Mouse (Mus musculus): ENCODE measurements around the gene Stk10. TPM values are rescaled to one million over a fixed set of nuclear protein-coding genes. Genes with fewer than 3 reads are reported as not detected.

The Stk10 gene
- polyA plus RNA-seq, 1 experiment from 2014 or later, result 3.4 TPM

- H3K4me2 ChIP-seq (replicated peaks; ENCODE audit: low read depth, low read length), result no peak overlapping the region
- H3K4me1 ChIP-seq (ENCODE audit: control insufficient read depth, insufficient read depth, low read length), result peaks cover 36% of the 10 kb centered on the region
- no peak overlapping the region for H3K27ac ChIP-seq (ENCODE audit: low read length)
- H3K9ac ChIP-seq (replicated peaks; ENCODE audit: low read depth, low read length), result no peak overlapping the region
- no peak for ATAC-seq (ENCODE audit: insufficient number of reproducible peaks, insufficient read depth, low FRiP score, low read depth)
- H3K4me3 ChIP-seq (ENCODE audit: low read depth, low read length), result no peak overlapping the region
- H3K9me3 ChIP-seq (ENCODE audit: control insufficient read depth, low read depth, low read length), result no peaks in the 10 kb centered on the region
- no peaks in the 10 kb centered on the region for H3K27me3 ChIP-seq (ENCODE audit: control insufficient read depth, insufficient read depth, low read length)
- WGBS, result 86% methylated on average over 12 of the region's 12 CpGs
- no peaks in the 10 kb centered on the region for H3K36me3 ChIP-seq (ENCODE audit: control insufficient read depth, insufficient read depth, low read length)
These were observed 22.1 kb downstream of the Stk10 start for GRCm38 (mm10) chr11:32555103-32555689.

GRCm38 (mm10) chr11:32556333-32556990 is 23.4 kb downstream of the Stk10 start:
- 80% methylated on average over 10 of the region's 10 CpGs for WGBS
- Histone ChIP-seq H3K27me3 (ENCODE audit: control insufficient read depth, insufficient read depth, low read length) (no peaks in the 10 kb centered on the region), H3K4me3 (ENCODE audit: low read depth, low read length) (no peak overlapping the region), H3K9me3 (ENCODE audit: control insufficient read depth, low read depth, low read length) (no peaks in the 10 kb centered on the region), H3K36me3 (ENCODE audit: control insufficient read depth, insufficient read depth, low read length) (no peaks in the 10 kb centered on the region), H3K4me2 (replicated peaks; ENCODE audit: low read depth, low read length) (no peak overlapping the region), H3K9ac (replicated peaks; ENCODE audit: low read depth, low read length) (no peak overlapping the region), H3K4me1 (ENCODE audit: control insufficient read depth, insufficient read depth, low read length) (peaks cover 28% of the 10 kb centered on the region), H3K27ac (ENCODE audit: low read length) (no peak overlapping the region)
- no peak for ATAC-seq (ENCODE audit: insufficient number of reproducible peaks, insufficient read depth, low FRiP score, low read depth)

- 94% methylated on average over 4 of the region's 4 CpGs for WGBS
- no peak overlapping the region for H3K4me2 ChIP-seq (replicated peaks; ENCODE audit: low read depth, low read length)
- H3K9ac ChIP-seq (replicated peaks; ENCODE audit: low read depth, low read length), result no peak overlapping the region
- no peak for ATAC-seq (ENCODE audit: insufficient number of reproducible peaks, insufficient read depth, low FRiP score, low read depth)
- H3K36me3 ChIP-seq (ENCODE audit: control insufficient read depth, insufficient read depth, low read length), result no peaks in the 10 kb centered on the region
- no peaks in the 10 kb centered on the region for H3K27me3 ChIP-seq (ENCODE audit: control insufficient read depth, insufficient read depth, low read length)
- H3K4me1 ChIP-seq (ENCODE audit: control insufficient read depth, insufficient read depth, low read length), result peaks cover 12% of the 10 kb centered on the region
- H3K9me3 ChIP-seq (ENCODE audit: control insufficient read depth, low read depth, low read length), result no peaks in the 10 kb centered on the region
- H3K4me3 ChIP-seq (ENCODE audit: low read depth, low read length), result no peak overlapping the region
- no peak overlapping the region for H3K27ac ChIP-seq (ENCODE audit: low read length)
These were observed 24.9 kb downstream of the Stk10 start for GRCm38 (mm10) chr11:32558026-32558425.

GRCm38 (mm10) chr11:32558677-32559076 is 25.6 kb downstream of the Stk10 start:
- H3K9me3 ChIP-seq (ENCODE audit: control insufficient read depth, low read depth, low read length), result no peaks in the 10 kb centered on the region
- ATAC-seq (ENCODE audit: insufficient number of reproducible peaks, insufficient read depth, low FRiP score, low read depth), result no peak
- no peak overlapping the region for H3K4me2 ChIP-seq (replicated peaks; ENCODE audit: low read depth, low read length)
- H3K4me1 ChIP-seq (ENCODE audit: control insufficient read depth, insufficient read depth, low read length), result peaks cover 6% of the 10 kb centered on the region
- no peak overlapping the region for H3K9ac ChIP-seq (replicated peaks; ENCODE audit: low read depth, low read length)
- H3K4me3 ChIP-seq (ENCODE audit: low read depth, low read length), result no peak overlapping the region
- H3K27me3 ChIP-seq (ENCODE audit: control insufficient read depth, insufficient read depth, low read length), result no peaks in the 10 kb centered on the region
- H3K27ac ChIP-seq (ENCODE audit: low read length), result no peak overlapping the region
- 26% methylated on average over 8 of the region's 8 CpGs for WGBS
- H3K36me3 ChIP-seq (ENCODE audit: control insufficient read depth, insufficient read depth, low read length), result no peaks in the 10 kb centered on the region

GRCm38 (mm10) chr11:32560015-32560770 is 27.1 kb downstream of the Stk10 start:
- no peaks in the 10 kb centered on the region for H3K9me3 ChIP-seq (ENCODE audit: control insufficient read depth, low read depth, low read length)
- no peak overlapping the region for H3K9ac ChIP-seq (replicated peaks; ENCODE audit: low read depth, low read length)
- no peak for ATAC-seq (ENCODE audit: insufficient number of reproducible peaks, insufficient read depth, low FRiP score, low read depth)
- H3K4me3 ChIP-seq (ENCODE audit: low read depth, low read length), result no peak overlapping the region
- 82% methylated on average over 12 of the region's 12 CpGs for WGBS
- H3K4me1 ChIP-seq (ENCODE audit: control insufficient read depth, insufficient read depth, low read length), result 0 out of 2 replicates have a peak, but pooled peaks cover 3% of the 10 kb centered on the region
- H3K27ac ChIP-seq (ENCODE audit: low read length), result no peak overlapping the region
- no peaks in the 10 kb centered on the region for H3K27me3 ChIP-seq (ENCODE audit: control insufficient read depth, insufficient read depth, low read length)
- H3K4me2 ChIP-seq (replicated peaks; ENCODE audit: low read depth, low read length), result no peak overlapping the region
- no peaks in the 10 kb centered on the region for H3K36me3 ChIP-seq (ENCODE audit: control insufficient read depth, insufficient read depth, low read length)

GRCm38 (mm10) chr11:32561465-32562355 is 28.6 kb downstream of the Stk10 start:
- no peak for ATAC-seq (ENCODE audit: insufficient number of reproducible peaks, insufficient read depth, low FRiP score, low read depth)
- H3K27me3 ChIP-seq (ENCODE audit: control insufficient read depth, insufficient read depth, low read length), result no peaks in the 10 kb centered on the region
- no peak overlapping the region for H3K4me2 ChIP-seq (replicated peaks; ENCODE audit: low read depth, low read length)
- H3K9ac ChIP-seq (replicated peaks; ENCODE audit: low read depth, low read length), result no peak overlapping the region
- no peak overlapping the region for H3K4me3 ChIP-seq (ENCODE audit: low read depth, low read length)
- H3K27ac ChIP-seq (ENCODE audit: low read length), result no peak overlapping the region
- WGBS, result 79% methylated on average over 10 of the region's 10 CpGs
- 0 out of 2 replicates have a peak, but pooled peaks cover 3% of the 10 kb centered on the region for H3K4me1 ChIP-seq (ENCODE audit: control insufficient read depth, insufficient read depth, low read length)
- no peaks in the 10 kb centered on the region for H3K9me3 ChIP-seq (ENCODE audit: control insufficient read depth, low read depth, low read length)
- H3K36me3 ChIP-seq (ENCODE audit: control insufficient read depth, insufficient read depth, low read length), result no peaks in the 10 kb centered on the region

- no peaks in the 10 kb centered on the region for H3K36me3 ChIP-seq (ENCODE audit: control insufficient read depth, insufficient read depth, low read length)
- H3K4me3 ChIP-seq (ENCODE audit: low read depth, low read length), result no peak overlapping the region
- H3K4me1 ChIP-seq (ENCODE audit: control insufficient read depth, insufficient read depth, low read length), result 0 out of 2 replicates have a peak, but pooled peaks cover 3% of the 10 kb centered on the region
- WGBS, result 67% methylated on average over 5 of the region's 5 CpGs
- no peaks in the 10 kb centered on the region for H3K9me3 ChIP-seq (ENCODE audit: control insufficient read depth, low read depth, low read length)
- no peaks in the 10 kb centered on the region for H3K27me3 ChIP-seq (ENCODE audit: control insufficient read depth, insufficient read depth, low read length)
- no peak overlapping the region for H3K9ac ChIP-seq (replicated peaks; ENCODE audit: low read depth, low read length)
- ATAC-seq (ENCODE audit: insufficient number of reproducible peaks, insufficient read depth, low FRiP score, low read depth), result no peak
- no peak overlapping the region for H3K27ac ChIP-seq (ENCODE audit: low read length)
- H3K4me2 ChIP-seq (replicated peaks; ENCODE audit: low read depth, low read length), result no peak overlapping the region
These were observed 29.6 kb downstream of the Stk10 start for GRCm38 (mm10) chr11:32562706-32563105.

- H3K27me3 ChIP-seq (ENCODE audit: control insufficient read depth, insufficient read depth, low read length), result no peaks in the 10 kb centered on the region
- H3K4me1 ChIP-seq (ENCODE audit: control insufficient read depth, insufficient read depth, low read length), result 0 out of 2 replicates have a peak, but pooled peaks cover 5% of the 10 kb centered on the region
- H3K27ac ChIP-seq (ENCODE audit: low read length), result no peak overlapping the region
- ATAC-seq (ENCODE audit: insufficient number of reproducible peaks, insufficient read depth, low FRiP score, low read depth), result no peak
- WGBS, result 58% methylated on average over 3 of the region's 3 CpGs
- no peak overlapping the region for H3K4me3 ChIP-seq (ENCODE audit: low read depth, low read length)
- no peak overlapping the region for H3K4me2 ChIP-seq (replicated peaks; ENCODE audit: low read depth, low read length)
- H3K36me3 ChIP-seq (ENCODE audit: control insufficient read depth, insufficient read depth, low read length), result no peaks in the 10 kb centered on the region
- H3K9me3 ChIP-seq (ENCODE audit: control insufficient read depth, low read depth, low read length), result no peaks in the 10 kb centered on the region
- H3K9ac ChIP-seq (replicated peaks; ENCODE audit: low read depth, low read length), result no peak overlapping the region
These were observed 30.6 kb downstream of the Stk10 start for GRCm38 (mm10) chr11:32563660-32564059.
